Mouse (Mus musculus): ENCODE data around the gene Chkb.

The Chkb gene

GRCm38 (mm10) chr15:89399716-89400115 is 30.0 kb downstream of the Chkb start:
- peak; percentile 32 for DNase-seq (ENCODE audit: low read depth, low spot score)

GRCm38 (mm10) chr15:89398146-89398545 is 31.6 kb downstream of the Chkb start:
- no peak for DNase-seq (ENCODE audit: low read depth, low spot score)

- DNase-seq (ENCODE audit: low read depth, low spot score) = no peak
Observed at GRCm38 (mm10) chr15:89396883-89397282, 32.8 kb downstream of the Chkb start.

GRCm38 (mm10) chr15:89390081-89390480 is 39.6 kb downstream of the Chkb start:
- DNase-seq (ENCODE audit: low read depth, low spot score) = no peak

- no peak for DNase-seq (ENCODE audit: low read depth, low spot score)
Observed at GRCm38 (mm10) chr15:89387127-89387526, 42.6 kb downstream of the Chkb start.

- no peak for DNase-seq (ENCODE audit: low read depth, low spot score)
Observed at GRCm38 (mm10) chr15:89384617-89385016, 45.1 kb downstream of the Chkb start, which contains the start of gene Klhdc7b. Klhdc7b (plus strand) TSS chr15:89384917.

- no peak for DNase-seq (ENCODE audit: low read depth, low spot score)
Observed at GRCm38 (mm10) chr15:89379429-89379828, 50.3 kb downstream of the Chkb start.

GRCm38 (mm10) chr15:89378831-89379401 is 50.8 kb downstream of the Chkb start, which contains the start of gene Odf3b:
Odf3b (minus strand) TSS chr15:89379282.
- no peak for DNase-seq (ENCODE audit: low read depth, low spot score)

GRCm38 (mm10) chr15:89377938-89378828 is 51.5 kb downstream of the Chkb start:
- no peak for DNase-seq (ENCODE audit: low read depth, low spot score)

- no peak for DNase-seq (ENCODE audit: low read depth, low spot score)
Observed at GRCm38 (mm10) chr15:89377362-89377761, 52.3 kb downstream of the Chkb start.

GRCm38 (mm10) chr15:89376957-89377356 is 52.8 kb downstream of the Chkb start, which contains the start of gene Tymp:
Tymp (minus strand) TSS chr15:89377039.
- no peak for DNase-seq (ENCODE audit: low read depth, low spot score)

All from ES-CJ7 (cell line).